Mouse (Mus musculus) lung, postnatal 0 days (tissue): ENCODE results near the gene Lrrc34. TPM values are rescaled to one million over a fixed set of nuclear protein-coding genes. Genes with fewer than 3 reads are reported as not detected.

Source experiments
- ATAC-seq: fragments of 200-750 bp; cut with Nextera tagmentation; 2 replicates; pipeline ENCODE4 v1.8.0; 2017; ENCODE audit warnings: moderate library complexity
- DNase-seq: peaks from one replicate; pipeline ENCODE4 v3.0.0-alpha.2; 2016; ENCODE audit warnings: low spot score
- H3K27ac ChIP-seq: fragments of 300-500 bp; sonication (generic); 2 replicates; pipeline ENCODE4 v1.5.1; 2014; ENCODE audit warnings: antibody characterized with exemption, mild to moderate bottlenecking, low read length, mixed read lengths
- H3K27me3 ChIP-seq: fragments of 300-500 bp; sonication (generic); replicated peaks from 2 replicates; pipeline ENCODE4 v1.6.1; 2014; ENCODE audit warnings: low read length, mixed read lengths; ENCODE audit not compliant: insufficient read depth
- H3K36me3 ChIP-seq: fragments of 300-500 bp; sonication (generic); 2 replicates; pipeline ENCODE4 v1.6.1; 2014; ENCODE audit warnings: low read length, mixed read lengths; ENCODE audit not compliant: insufficient read depth
- H3K4me1 ChIP-seq: fragments of 300-500 bp; sonication (generic); 2 replicates; pipeline ENCODE4 v1.6.1; 2014; ENCODE audit warnings: antibody characterized with exemption, low read depth, low read length, mixed read lengths; ENCODE audit not compliant: insufficient read depth
- H3K4me2 ChIP-seq: fragments of 300-500 bp; sonication (generic); replicated peaks from 2 replicates; pipeline ENCODE4 v1.6.1; 2014; ENCODE audit warnings: low read depth, mild to moderate bottlenecking, low read length, moderate library complexity, mixed read lengths
- H3K4me3 ChIP-seq: fragments of 300-500 bp; sonication (generic); 2 replicates; pipeline ENCODE4 v1.5.1; 2014; ENCODE audit warnings: low read depth, low read length
- H3K9ac ChIP-seq: fragments of 300-500 bp; sonication (generic); replicated peaks from 2 replicates; pipeline ENCODE4 v1.6.1; 2014; ENCODE audit warnings: low read depth, mild to moderate bottlenecking
- H3K9me3 ChIP-seq: fragments of 300-500 bp; sonication (generic); 2 replicates; pipeline ENCODE4 v1.6.1; 2016; ENCODE audit warnings: low read length, mixed read lengths
- CTCF ChIP-seq: IDR thresholded peaks from 2 replicates; pipeline ENCODE4 v1.5.1; 2016; ENCODE audit warnings: antibody characterized with exemption, mild to moderate bottlenecking
- EP300 ChIP-seq: IDR thresholded peaks from 2 replicates; pipeline ENCODE4 v1.6.1; 2016; ENCODE audit warnings: antibody characterized with exemption, mild to moderate bottlenecking, control low read depth
- WGBS: fragments of 180-500 bp; shearing (Covaris S2); extraction: QIAGEN DNeasy Blood & Tissue Kit; methylation state at CpG from one replicate; pipeline ENCODE4 v1.1.7; 2014; 5-methylcytosine and 5-hydroxymethylcytosine counted together
- polyA plus RNA-seq: library from polyadenylated mRNA; unstranded; fragments of >200 nt; fragmentation: Nextera tagmentation; extraction: Ambion mirVana; gene quantifications from 2 replicates; pipeline ENCODE4 v1.2.1, GENCODE M21; 2015

The Lrrc34 gene
- polyA plus RNA-seq, 1 experiment from 2014 or later: 7.9 TPM

GRCm38 (mm10) chr3:30635629-30636028 is 12.0 kb downstream of the Lrrc34 start:
- Histone ChIP-seq H3K4me2 (no peak overlapping the region), H3K36me3 (no peaks in the 10 kb centered on the region), H3K9me3 (no peaks in the 10 kb centered on the region), H3K4me1 (no peaks in the 10 kb centered on the region), H3K27me3 (no peaks in the 10 kb centered on the region), H3K4me3 (no peak overlapping the region), H3K9ac (no peak overlapping the region), H3K27ac (no peak overlapping the region)
- ATAC-seq (no peak), DNase-seq (no peak)
- 76% methylated on average over 4 of the region's 4 CpGs for WGBS
- no peak for TF ChIP-seq EP300

GRCm38 (mm10) chr3:30633681-30634080 is 14.0 kb downstream of the Lrrc34 start:
- H3K36me3 ChIP-seq: no peaks in the 10 kb centered on the region
- 52% methylated on average over 3 of the region's 3 CpGs for WGBS
- H3K4me2 ChIP-seq: no peak overlapping the region
- DNase-seq: no peak
- H3K27me3 ChIP-seq: no peaks in the 10 kb centered on the region
- ATAC-seq: no peak
- no peaks in the 10 kb centered on the region for H3K4me1 ChIP-seq
- no peak overlapping the region for H3K27ac ChIP-seq
- TF ChIP-seq EP300 (no peak), CTCF (peak; percentile 26)
- no peak overlapping the region for H3K9ac ChIP-seq
- no peak overlapping the region for H3K4me3 ChIP-seq
- H3K9me3 ChIP-seq: no peaks in the 10 kb centered on the region

GRCm38 (mm10) chr3:30620132-30620531 is 27.5 kb downstream of the Lrrc34 start:
- H3K4me1 ChIP-seq: no peaks in the 10 kb centered on the region
- TF ChIP-seq CTCF: no peak
- TF ChIP-seq EP300: no peak
- ATAC-seq: no peak
- no peak for DNase-seq
- 45% methylated on average over 8 of the region's 8 CpGs for WGBS
- no peak overlapping the region for H3K9ac ChIP-seq
- H3K4me3 ChIP-seq: no peak overlapping the region
- no peak overlapping the region for H3K27ac ChIP-seq
- no peaks in the 10 kb centered on the region for H3K27me3 ChIP-seq
- H3K36me3 ChIP-seq: peaks cover 2% of the 10 kb centered on the region
- H3K9me3 ChIP-seq: no peaks in the 10 kb centered on the region
- H3K4me2 ChIP-seq: no peak overlapping the region

- no peak for TF ChIP-seq EP300
- TF ChIP-seq CTCF: no peak
- Histone ChIP-seq H3K4me1 (no peaks in the 10 kb centered on the region), H3K27me3 (no peaks in the 10 kb centered on the region), H3K4me3 (no peak overlapping the region), H3K9ac (no peak overlapping the region), H3K36me3 (peaks cover 44% of the 10 kb centered on the region), H3K4me2 (no peak overlapping the region), H3K9me3 (no peaks in the 10 kb centered on the region), H3K27ac (no peak overlapping the region)
- no peak for DNase-seq
- ATAC-seq: no peak
- WGBS: 91% methylated on average over 4 of the region's 4 CpGs
Observed at GRCm38 (mm10) chr3:30610930-30611329, 36.7 kb downstream of the Lrrc34 start.

GRCm38 (mm10) chr3:30608999-30609398 is 38.7 kb downstream of the Lrrc34 start:
- Histone ChIP-seq H3K27me3 (no peaks in the 10 kb centered on the region), H3K36me3 (peaks cover 47% of the 10 kb centered on the region), H3K4me1 (no peaks in the 10 kb centered on the region), H3K4me2 (no peak overlapping the region), H3K27ac (no peak overlapping the region), H3K9me3 (no peaks in the 10 kb centered on the region), H3K9ac (no peak overlapping the region), H3K4me3 (no peak overlapping the region)
- 77% methylated on average over 3 of the region's 3 CpGs for WGBS
- ATAC-seq: no peak
- DNase-seq: no peak
- TF ChIP-seq EP300 (no peak), CTCF (no peak)

- H3K9ac ChIP-seq: no peak overlapping the region; the same call in 1 of the 2 replicates
- peaks cover 11% of the 10 kb centered on the region; the same call in 1 of the 2 replicates for H3K36me3 ChIP-seq
- peak overlapping the region; percentile 97; the same call in 1 of the 2 replicates for H3K27ac ChIP-seq
- no peaks in the 10 kb centered on the region for H3K9me3 ChIP-seq
- TF ChIP-seq CTCF: no peak
- no peak for TF ChIP-seq EP300
- peak overlapping the region; percentile 58 for H3K4me2 ChIP-seq
- H3K4me3 ChIP-seq: peak overlapping the region; percentile 81
- H3K4me1 ChIP-seq: peaks cover 9% of the 10 kb centered on the region; the same call in 1 of the 2 replicates
- H3K27me3 ChIP-seq: no peaks in the 10 kb centered on the region
- WGBS: 33% methylated on average over 10 of the region's 10 CpGs
- DNase-seq (no peak), ATAC-seq (no peak)
Observed at GRCm38 (mm10) chr3:30603256-30603655, 44.4 kb downstream of the Lrrc34 start.

- ATAC-seq: peak; percentile 74
- Histone ChIP-seq H3K9ac (peak overlapping the region; percentile 78), H3K27me3 (no peaks in the 10 kb centered on the region), H3K4me1 (peaks cover 9% of the 10 kb centered on the region; the same call in 1 of the 2 replicates), H3K4me2 (peak overlapping the region; percentile 58), H3K4me3 (peak overlapping the region; percentile 81), H3K27ac (peak overlapping the region; percentile 97), H3K9me3 (no peaks in the 10 kb centered on the region), H3K36me3 (peaks cover 11% of the 10 kb centered on the region; the same call in 1 of the 2 replicates)
- TF ChIP-seq EP300: no peak
- TF ChIP-seq CTCF: 0 out of 2 replicates have a peak, but pooled peaks have one; percentile 24
- DNase-seq: peak; percentile 91
- 0% methylated on average over 27 of the region's 27 CpGs for WGBS
Observed at GRCm38 (mm10) chr3:30602740-30603098, 45.0 kb downstream of the Lrrc34 start.
